Mouse (Mus musculus) thymus, postnatal 36 days (tissue): Measurements from ENCODE around the gene Rab38.

ENCODE experiments used
- DNase-seq, 2 experiments: peaks; one replicate each; pipeline ENCODE4 v3.0.0; 2022; ENCODE audit warnings: mixed read lengths in 2 of 2

The Rab38 gene

DNA sequence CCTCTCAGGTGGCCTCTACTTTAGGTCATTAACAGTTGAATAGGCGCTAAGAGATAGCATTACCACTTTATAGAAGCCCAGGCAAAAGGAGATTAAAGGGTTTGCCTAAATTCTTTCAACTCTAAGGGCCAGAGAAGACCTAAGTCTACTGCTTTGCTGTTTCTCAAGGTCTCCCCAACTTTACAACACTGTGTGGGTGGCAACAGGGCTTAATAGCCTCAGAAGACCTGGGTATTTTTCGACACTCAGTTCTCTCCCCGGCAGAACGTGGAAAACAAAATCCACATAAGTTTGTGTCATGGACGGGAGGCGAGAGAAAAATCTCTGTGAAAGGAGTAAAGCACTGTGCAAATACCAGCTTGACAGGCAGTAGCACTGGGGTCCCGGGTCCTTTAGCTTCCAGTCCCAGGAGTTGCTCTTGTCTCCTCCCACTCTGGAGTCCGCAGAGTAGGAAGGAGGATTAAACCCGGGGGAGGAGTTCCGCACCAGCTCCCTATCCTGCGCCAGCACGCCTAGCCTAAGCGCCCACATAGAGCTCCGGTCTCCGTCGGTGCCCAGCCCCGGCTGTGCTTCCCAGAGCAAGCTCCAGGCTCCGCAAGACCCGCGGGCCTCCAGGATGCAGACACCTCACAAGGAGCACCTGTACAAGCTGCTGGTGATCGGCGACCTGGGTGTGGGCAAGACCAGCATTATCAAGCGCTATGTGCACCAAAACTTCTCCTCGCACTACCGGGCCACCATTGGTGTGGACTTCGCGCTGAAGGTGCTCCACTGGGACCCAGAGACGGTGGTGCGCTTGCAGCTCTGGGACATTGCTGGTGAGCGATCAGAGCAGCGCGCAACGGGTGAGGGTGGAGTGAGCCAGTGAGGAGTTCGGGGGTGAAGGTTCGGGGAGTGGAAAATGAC is at the start of gene Rab38:
Gene Rab38, plus strand, starts transcription at position 488 of the 906 bp plus-strand sequence.
- DNase-seq = peak; percentile 5 to 10

DNA sequence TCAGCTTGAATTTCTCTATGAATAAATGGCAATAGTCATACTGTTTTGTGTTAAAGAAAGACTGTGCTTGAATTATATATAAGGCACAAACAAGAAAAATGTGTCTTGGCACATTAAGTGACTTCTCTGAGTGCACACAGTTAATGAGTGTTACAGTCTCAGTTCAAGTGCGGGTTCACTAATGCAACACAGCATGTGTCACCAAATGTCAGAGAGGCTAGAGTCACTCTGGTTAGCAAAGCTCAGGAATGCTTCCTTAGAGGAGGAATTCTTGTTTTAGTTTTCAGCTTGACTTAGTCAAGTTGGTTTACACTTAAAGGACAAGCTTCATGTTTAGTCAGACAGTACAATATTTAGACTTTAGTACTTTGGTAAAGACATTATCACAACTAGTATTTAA is 35.5 kb upstream of the Rab38 start:
- DNase-seq = no peak

DNA sequence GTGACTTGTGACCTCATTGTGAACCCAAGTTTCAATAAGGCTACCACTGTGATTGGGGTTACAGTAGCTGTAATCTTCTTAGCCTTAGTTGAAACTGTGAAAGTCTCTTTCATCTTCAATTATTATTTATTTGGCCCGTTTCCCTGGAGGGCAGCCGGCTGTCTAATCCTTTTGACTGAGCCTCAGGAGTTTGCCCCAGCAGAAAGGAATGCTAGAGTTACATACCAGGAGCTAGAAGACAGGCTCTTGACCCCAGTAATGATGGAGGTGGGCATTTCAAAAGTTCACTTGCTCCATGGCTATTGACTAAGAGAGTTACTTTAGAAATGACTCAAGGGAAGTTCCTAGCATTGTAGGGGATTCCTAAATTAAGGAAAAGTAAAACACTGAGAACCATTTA is 34.3 kb upstream of the Rab38 start:
- no peak for DNase-seq

DNA sequence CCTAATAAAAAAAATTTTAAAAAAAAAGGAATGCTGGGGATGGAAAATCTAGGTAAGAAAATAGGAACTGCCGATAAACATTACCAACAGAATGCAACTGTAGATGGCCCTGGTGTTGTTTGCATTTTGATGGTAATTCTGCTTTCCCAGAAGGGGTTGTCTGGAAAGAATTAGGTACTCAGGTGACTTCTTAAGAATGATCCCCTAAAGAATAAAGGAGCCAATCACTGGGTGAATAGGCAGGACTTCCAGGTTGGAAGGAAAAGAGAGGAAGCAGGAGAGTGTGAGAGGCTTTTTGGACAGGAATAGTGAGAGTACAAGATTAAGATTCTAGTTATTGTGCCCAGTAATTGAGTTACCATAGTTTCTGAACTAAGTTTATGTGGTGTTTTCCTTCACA is 24.8 kb upstream of the Rab38 start:
- DNase-seq = no peak

DNA sequence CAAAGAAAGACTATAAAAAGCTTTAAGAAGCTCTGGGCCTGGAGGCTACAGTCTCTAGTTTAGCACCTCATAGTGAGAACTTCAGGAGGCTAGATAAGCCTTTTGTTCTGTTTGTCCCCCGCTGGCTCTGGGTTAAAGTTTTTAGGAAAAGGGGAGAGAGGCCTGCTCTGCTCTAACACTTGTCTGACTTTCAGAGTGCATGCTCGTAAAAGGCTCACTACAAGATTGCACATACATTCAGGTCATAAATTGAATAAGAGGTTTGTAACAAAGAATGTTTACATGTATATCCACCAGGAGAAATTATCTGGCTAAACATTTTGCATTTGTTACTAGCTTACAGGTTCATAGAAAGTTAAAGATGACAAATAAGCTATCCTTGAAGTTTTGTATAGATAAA is 23.6 kb upstream of the Rab38 start:
- DNase-seq = no peak

DNA sequence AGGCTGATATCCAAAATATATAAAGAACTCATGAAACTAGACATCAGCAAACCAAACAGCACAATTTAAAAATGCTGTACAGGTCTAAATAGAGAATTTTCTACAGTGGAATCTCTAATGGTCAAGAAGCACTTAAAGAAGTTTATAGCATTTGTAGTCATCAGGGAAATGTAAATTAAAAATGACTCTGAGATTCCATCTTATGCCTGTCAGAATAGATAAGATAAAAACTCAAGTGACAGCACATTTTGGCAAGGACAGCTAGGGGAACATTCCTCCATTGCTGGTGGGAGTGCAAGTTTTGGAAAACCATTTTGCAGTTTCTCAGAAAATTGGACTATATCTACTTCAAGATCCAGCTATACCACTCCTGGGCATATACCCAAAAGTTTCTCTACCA is 8.3 kb upstream of the Rab38 start:
- no peak for DNase-seq

DNA sequence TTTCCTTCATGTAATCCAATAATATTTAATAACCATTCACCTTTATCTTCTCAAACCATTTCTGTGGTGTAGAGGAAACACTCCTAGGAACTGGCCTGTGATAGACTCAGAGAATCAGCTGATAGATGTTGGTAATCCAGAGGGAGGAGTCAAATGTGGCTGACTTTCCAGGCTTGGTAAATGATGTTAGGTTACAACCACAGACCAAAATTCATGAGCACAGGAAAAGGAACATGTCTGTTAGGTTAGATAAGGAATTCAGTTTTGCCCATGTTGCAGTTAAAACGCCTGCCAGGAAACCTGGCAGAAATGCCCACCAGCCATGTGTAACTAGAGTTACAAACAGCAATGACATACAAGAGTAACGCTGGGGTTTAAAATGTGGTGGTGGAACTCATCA is 6.2 kb upstream of the Rab38 start:
- DNase-seq = no peak

DNA sequence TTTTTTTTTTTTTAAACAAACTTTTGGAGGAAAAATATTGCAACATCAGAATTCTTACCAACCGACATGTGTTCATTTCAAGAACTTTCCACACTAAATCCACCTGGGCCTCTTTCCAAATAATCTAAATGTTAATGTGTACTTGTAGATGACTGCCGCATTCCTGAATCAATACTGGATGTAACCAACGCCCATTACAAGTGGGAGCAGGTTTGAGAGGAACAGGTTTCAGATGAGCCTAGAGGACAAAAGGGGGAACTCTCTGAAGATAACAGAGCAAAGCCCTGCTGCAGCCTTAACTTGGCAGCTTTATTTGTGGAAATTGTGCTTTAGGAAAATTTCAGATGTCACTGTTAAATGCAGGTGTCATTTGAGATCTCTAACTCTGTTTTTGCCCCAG is 4.3 kb upstream of the Rab38 start:
- DNase-seq = no peak

DNA sequence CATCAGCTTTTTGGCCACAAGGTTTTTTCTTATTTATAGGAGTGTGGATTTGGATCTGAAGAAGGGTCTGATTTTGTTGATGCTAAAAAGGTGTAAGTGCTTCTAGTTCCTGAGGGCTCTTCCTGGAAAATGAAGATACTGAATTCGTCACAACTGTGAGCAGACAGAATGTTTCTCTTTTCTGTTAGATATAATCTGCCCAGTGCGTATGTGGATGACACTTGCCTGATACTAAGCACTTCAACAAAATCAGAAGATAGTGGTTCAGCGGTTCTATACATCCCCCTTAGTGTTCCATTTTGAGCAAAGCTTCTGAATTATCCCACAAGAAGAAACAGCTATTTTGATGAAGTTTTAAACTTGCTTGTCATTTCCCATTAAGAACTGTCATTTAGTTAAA is 2.6 kb upstream of the Rab38 start:
- no peak for DNase-seq

DNA sequence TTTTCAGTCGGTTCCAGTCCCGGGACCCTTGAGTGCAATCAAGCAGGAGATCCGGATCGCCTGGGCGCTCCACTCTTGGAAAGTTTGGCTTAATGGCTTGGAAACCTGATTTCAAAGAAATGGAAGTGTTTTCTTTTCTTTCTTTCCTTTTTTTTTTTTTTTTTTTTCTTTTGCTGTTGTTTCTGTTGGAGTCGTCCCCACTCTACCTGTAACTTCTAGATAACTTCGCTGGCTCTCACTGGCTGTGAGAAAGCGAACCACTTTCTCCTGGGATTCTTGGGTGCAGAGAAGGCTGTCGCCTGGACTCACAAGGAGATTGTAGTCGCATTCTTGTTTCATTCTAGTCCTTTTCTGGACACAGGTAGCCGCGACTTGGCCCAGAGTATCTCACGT is 615 bp downstream of the Rab38 start:
- no peak for DNase-seq

DNA sequence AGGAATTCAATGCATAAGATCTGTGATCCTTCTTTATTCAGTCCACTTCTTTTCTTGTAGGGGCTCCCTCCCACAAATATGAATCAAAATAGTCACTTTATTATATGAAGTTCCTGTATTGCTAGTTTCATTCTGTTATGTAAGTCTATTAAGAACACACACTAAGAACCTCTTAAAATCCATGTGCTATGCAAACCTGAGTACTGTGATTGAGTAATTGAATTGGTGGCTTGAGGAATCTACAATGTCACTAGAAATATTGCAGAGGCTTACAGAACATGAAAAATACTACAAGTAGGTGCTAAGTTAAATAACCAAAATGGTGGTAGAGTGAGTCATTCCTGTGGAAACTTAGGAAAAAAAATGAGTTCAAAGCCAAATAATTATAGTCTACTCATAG is 10.2 kb downstream of the Rab38 start:
- no peak for DNase-seq

DNA sequence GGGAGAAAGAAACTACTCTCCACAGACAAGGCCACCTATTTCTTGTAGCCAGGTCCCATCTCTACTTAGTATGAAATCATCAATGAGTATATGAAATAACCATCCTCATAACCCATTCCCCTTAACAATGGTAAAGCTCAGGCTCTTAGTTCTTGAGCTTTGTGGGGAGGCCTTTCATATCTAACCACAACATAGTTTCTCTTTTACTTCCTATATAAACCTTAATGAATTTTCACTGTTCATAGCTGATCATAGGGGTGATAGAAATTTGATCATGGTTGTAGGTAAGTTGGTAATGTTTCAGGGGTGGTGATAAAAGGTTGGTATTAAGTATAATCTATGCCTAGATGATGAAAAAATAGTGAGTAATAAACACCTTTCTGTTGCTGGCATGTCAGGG is 12.6 kb downstream of the Rab38 start:
- DNase-seq = no peak

DNA sequence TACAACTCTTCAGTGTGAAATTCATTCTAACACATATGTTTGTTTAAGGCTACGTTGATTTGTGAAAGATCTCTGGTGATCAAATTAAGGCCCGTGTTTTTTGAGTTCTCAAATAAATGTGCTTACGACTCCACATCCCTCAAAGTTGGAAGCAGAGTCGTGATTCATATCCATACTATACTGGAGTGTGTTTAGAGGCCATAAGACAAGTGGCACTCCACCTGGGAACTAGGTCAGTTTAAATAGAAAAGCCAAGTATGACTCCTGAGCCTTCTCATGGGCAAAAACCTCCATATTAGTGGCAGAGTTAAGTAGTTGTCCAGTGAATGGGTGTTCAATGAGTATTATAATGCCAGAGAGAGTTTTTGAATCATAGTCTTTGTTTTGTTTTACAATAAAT is 13.4 kb downstream of the Rab38 start:
- DNase-seq = no peak

DNA sequence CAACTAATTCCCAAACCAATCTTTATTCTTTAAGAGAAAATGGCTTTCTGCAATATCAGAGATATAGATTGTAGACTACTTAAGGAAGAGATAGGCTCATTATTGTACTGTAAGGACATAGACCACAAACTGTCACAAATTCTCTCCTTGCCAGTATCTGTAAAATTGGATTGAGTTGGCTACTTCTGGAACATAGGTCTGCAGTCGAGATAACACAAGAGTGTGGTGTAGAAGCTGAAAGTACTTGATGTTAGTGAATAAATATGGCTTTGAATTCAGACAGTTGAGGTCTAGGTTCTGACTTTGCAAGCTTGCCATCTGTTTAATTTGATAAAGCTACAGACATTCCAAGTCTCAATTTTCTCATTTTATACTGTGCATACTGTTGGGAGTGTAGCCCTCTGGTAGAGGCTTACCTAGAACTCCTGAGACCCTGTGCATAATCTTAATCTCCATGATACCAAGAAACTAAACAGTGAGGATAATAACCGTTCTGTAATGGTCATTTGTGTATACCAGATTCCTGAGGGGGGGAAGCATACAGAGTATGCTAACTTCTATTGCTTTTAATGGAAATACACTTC is 15.3 kb downstream of the Rab38 start:
- DNase-seq = no peak

DNA sequence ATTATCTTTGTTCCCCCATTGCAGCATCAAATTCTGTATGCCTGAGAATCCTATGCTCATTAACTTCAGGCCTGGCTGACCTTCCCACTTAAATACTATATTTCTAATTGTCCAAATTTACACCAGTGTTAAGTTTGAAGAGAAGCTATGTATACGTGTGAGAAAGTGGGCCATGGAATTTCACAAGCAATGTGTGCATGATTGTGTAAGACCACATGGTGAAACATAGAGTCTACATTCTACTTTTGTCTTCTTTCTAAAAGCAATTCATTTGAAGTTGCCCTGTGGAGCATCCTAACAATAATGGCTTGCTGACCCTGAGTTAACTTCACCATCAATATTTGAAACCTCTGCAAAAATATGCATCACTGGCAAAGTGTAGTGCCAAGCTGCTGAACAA is 23.2 kb downstream of the Rab38 start:
- no peak for DNase-seq

DNA sequence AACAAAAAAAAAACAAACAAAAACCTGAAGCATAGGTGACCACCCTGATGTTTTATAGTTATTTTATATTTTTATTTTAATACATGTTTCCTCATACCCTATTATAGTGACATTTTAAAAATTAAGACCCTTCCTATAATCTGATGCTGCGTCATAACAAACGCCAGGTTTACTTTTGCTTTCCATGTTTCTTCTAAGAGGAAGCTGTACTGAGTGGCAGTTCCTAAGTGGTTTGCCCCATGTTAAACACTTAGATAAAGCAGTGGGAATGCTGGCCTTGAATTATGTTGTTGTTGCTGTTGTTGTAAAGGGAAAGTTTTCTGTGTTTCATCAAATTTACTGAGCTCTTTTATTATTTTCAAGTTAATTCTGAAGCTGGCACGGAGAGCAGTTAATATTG is 27.8 kb downstream of the Rab38 start:
- DNase-seq = no peak

DNA sequence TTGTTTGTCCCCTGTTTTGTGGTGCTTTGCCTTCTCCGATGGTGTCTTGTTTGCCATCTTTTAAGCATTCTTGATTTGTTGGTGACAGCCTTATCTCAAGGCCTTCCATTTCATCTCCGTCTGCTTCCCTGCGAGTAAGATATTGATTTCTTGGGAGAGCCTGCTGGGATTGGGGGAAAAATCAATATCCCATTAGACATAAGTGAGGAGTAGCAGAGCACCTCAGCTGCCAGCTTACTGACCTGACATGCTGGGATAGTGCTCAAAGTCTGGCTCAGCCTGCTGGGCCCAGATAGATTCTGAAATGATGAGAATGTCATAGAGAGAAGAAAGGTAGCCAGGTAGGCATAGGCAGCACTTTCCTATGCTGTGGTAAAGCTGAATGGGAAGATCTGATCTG is 37.7 kb downstream of the Rab38 start:
- no peak for DNase-seq

DNA sequence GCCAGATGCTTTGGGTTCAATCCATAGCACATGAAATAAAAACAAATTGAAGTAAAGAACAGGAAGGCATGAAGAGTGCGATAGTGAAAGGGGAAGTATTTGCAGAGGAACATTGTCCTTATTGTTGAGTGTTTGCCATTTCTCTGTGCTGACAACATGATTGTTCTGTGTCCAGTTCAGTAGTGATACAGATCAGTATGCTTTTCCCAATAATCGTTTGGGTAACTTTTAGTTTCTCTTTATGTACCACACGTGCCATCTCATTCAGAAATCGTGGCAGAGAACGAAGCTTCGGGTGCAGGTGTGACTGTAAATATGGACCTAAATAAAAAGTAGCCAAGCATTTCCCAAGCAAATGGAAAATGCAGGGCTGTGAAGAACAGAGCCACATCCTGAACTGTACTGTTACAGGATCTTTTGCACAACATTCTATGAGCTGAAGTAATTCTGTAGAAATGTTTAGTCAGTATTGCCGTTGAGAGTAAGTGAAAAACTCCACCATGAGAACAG is 52.1 kb downstream of the Rab38 start:
- no peak for DNase-seq

DNA sequence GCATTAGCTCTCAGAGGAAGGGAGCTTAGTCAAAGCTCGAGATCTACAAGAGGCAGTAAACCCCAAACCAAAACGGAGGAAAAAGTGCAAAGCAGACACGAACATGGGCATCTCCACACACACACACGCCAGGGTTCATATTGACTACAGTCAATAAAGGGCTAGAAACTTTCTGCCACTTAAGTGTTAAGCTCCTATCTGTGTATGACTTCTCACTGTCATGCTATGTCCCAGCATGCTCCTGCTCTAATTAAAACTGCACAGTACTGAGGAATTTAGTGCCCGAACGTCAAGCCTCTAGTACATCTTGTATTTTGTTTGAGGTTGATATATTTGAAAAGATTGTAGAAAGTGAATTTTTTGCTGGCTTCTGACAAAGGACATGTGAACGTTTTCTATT is 52.6 kb downstream of the Rab38 start:
- DNase-seq = no peak

DNA sequence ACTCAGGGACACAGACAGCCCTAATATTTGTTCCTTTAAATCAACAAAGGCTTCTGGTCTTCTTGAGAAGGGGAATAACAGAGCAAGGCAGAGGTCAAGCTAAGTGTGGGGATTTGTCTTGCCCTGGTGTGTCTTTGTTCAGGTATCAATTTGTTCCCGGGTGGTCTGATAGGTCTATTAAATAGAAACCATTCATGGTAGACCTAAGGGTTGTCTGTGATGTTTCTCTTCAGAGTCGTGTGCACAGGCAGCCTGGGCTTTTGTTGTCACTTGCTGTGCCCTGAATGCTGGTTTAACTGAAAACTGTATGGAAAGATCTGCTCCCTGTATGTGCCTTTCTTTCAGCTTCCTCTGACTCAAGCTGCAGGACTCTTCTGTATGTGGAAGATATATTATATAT is 60.9 kb downstream of the Rab38 start:
- no peak for DNase-seq

DNA sequence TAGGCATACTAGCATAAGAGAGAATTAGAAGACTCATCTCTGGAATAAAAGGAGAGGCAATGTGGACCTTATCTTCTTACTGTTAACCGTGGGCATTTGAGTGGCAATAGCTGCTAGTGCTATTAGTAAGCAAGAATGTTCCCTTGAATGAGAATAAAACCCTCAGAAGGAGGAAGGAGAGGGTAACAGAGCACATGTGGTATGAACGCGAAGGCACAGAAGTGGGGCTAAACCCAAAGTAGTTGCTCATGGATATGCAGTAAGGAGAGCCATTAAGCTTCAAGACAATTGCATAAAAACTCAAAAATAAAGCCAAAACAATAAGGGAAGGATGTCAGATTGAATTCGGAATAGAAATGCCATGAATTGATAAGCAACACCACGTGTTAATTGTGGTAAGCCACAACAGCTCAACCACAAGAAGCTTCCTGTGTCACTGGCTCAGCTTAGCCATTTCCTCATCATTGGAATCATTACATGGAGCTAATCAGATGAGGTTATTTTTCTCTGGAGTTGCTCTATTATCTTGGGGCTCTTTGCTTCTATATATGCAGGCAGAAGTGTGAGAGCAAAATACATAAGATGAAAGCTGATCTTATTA is 72.2 kb downstream of the Rab38 start:
- DNase-seq = no peak

DNA sequence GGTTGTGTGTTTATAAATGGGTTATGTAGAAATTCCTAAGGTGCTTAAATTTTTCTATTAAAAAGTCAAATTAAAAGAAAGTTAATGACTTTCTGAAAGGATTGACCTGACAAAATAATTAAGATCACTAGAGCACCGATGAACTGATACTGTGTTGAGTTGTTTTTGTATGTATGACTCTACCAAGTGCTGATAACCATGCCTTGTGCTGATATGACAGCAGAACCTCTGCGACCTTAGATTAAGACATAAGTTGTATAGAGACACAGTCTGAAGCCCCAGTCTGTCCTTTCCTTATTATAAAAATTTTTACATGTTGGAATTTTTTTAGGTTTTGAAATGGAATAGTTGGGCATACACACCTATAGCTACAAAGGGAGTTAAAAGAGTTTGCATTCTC is 79.7 kb downstream of the Rab38 start:
- no peak for DNase-seq

DNA sequence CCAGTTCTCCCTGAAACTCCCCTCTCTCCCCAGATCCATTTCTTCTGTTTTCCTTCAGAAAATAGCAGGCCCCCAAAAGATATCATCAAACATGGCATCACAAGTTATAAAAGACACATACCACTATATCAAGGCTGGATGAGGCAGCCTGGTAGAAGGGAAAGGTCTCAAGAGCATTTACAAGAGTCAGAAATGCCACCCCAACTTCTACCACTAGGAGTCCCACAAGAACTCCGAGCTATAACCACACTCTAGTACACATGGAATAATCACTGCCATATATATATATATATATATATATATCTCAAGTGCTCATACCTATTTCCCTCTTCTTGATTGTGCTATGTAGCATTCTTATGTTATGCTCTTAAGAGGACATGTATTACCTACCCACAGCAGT is 92.4 kb downstream of the Rab38 start:
- no peak for DNase-seq

DNA sequence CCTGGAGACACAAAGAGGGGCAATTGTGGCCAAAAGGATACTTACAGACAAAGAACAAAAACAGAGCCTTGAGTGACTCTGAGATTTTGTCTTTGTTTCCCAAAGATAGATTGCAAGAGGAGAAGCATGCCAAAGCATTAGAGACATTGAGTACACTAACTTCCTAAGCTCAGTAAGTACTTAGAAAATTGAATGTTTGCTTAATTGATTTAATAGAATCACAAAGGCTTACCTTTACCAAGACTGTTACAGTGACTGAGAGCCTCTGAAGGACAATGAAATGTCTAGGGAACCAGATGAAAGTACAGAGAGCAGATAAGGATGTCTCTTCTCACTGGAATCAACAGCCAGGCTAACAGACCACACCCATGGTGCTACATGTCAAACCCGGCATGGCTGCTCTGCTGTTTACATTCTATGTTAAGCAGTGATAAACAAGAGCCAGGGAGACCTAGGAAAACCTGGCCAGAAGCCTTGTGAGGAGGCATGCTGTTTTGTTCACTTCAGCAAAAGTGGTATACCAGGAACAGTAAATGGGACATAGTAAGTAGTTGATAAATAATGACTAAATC is 97.1 kb downstream of the Rab38 start:
- DNase-seq = no peak
